Mouse (Mus musculus) left cerebral cortex, adult 9 months (tissue): ENCODE measurements around the gene Lypd6b.

ENCODE experiments used
- DNase-seq, 2 experiments: peaks; one replicate each; pipeline ENCODE4 v3.0.0; 2022; ENCODE audit warnings: low spot score in 2 of 2

Lypd6b gene

DNA sequence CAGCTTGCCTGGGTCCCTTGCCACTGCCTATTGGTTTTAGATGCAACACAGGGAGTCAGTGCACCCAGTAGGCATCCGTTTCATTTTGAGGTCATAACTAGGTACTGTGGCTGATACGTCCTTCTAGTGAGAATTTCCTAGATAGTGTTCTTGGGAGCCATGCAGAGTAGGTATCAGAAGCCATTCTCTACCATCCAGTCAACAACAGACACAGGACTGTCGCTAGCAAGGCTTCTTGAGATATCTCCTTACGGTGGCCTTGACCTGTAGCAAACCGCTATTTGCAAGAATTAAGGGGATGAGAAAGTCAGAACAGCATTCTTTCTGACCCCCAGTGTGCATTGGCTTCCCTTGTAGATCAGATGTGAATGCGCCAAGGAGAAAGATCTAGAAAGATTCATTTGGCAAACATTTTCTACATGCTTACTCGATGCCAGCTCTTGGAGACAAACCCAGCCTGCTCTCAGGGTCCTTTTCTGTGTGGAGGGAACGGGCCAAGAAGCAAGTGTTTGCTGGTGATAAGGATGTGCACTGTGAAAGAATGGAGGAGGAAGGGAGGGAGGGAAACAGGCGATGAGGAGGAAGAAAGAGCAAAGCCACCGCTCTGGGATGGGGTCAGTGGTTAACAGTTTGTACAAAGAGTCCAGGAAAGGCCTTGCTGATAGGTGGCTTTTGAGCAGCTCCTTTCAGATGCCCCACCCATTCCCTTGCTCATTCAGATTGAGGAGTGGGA lies 82.5 kb downstream of the Lypd6b start:
- no peak for DNase-seq

DNA sequence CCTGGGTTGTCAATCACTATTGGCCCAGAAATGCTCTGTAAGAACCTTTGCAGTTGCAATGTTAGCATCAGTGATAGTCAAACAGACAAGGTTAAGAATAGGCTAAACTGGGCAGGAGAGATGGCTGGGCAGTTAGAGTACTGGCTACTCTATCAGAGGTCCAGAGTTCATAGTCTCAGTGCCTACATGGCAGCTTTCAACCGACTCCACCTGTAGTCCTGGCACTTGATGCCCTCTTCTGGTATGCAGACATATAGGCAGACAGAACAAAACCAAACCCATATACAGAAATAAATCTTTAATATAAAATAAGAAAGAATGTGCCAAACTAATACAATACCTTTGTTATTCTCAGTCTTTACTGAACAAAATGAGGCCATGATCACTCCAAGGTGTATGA lies 83.5 kb downstream of the Lypd6b start:
- no peak for DNase-seq

- no peak for DNase-seq
These were observed 93.0 kb downstream of the Lypd6b start for GRCm38 (mm10) chr2:49880507-49880906.

GRCm38 (mm10) chr2:49881002-49881401 lies 93.5 kb downstream of the Lypd6b start:
- no peak for DNase-seq

DNA sequence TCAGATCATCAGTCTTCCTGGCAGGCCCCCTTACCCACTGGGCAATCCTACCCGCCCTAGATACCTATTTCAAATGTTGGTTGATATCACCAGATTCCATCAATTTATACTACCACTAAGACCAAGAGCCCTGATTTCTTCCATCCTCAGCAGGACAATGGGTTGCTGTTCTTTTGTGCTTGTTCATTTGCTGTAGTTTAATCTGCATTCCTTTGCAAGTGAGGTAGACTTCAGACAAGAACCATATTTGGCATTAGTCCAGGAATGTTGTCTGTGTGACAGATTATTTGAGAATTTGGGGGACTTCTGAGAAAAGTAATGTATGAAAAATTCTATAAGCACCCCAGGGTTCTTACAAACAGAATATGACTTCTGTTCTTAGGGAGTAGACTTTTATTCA lies 95.0 kb downstream of the Lypd6b start:
- DNase-seq = no peak

GRCm38 (mm10) chr2:49883990-49884389 lies 96.5 kb downstream of the Lypd6b start:
- DNase-seq = no peak

DNA sequence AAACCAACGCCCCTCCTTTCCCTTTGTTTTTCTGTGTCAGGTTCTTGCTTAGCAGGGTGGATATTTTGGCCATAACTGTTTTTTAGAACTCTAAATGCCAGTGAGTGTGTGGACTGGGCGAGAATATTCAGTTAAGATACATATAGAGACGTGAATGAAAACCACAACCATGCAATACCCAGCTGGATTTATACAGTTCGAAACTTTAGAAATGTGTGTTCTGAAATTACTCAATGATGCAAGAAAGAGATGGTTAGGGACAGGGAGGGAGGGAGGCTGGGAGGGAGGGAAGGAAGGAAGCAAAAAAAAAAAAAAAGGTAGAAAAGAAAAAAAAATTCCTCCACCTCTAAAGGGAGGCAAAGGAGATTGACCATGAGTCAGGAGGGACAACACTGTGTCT lies 98.7 kb downstream of the Lypd6b start:
- no peak for DNase-seq

DNA sequence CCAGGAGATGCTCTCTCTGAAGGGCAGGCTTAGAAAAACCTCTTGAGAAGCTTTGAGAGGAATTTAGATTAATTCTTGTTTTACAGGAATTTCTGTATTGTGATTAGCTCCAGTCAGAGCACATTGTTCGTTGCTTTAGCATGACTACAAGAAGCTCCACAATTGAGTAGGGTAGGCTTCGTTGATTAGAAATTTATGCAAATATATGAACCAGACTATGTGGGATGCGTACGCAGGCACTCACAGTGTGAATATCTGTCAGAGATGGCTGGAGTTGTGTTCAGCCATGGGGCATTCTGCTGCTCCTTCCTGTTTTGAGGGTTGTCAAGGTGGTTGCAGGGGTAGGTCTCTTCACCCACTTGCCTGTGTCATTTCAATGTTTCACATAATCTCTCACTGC lies 100.9 kb downstream of the Lypd6b start:
- no peak for DNase-seq

DNA sequence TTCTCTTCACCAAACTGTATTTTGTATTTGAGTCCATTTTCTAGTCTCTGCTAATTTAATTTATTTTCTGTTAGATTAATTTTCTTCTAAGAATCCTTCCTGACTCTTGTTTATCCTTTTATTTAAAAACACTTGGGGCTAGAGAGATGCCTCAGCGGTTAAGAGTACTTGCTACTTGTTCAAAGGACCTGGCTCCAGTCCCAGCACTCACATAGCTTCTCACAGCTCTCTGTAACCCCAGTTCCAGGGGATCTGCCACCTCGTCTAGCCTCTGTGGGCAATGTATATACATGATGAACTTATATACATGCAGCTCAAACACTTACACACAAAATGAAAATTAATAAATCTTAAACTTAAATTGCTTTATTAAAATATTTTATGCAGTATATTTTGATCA lies 103.2 kb downstream of the Lypd6b start:
- no peak for DNase-seq

GRCm38 (mm10) chr2:49909838-49910407 lies 122.4 kb downstream of the Lypd6b start:
- DNase-seq = no peak

- no peak for DNase-seq
These were observed 124.0 kb downstream of the Lypd6b start for GRCm38 (mm10) chr2:49911296-49912034.

DNA sequence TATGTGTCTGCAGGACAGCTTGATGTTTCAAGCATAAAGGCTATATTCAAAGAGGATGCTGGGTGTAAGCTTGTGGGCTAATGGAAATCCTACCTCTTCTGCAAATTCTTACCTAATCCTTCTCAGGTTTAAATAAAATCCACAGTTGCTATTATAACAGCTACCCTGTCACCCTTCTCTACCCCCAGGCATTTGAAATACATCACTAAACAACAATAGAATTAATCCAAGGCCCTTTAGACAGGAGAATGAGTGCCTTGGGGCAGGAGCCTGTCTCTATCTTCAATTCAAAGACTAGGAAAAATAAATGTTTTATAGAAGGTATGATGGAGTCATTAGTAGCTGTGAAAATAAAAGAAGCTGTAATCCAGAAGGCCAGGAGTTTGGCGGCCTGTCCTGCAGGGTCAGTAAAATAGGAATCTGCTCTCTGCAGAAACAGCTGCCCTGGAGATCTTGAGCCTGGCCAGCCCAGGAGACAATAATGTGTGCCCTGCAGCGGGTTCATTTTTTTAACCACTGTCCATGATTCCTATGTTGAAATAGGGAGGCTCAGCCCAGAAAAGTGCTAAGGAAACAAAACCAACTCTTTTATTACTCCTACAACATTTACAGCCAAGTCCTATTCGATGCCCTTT lies 124.9 kb downstream of the Lypd6b start:
- DNase-seq = no peak

GRCm38 (mm10) chr2:49917489-49917888 lies 130.0 kb downstream of the Lypd6b start:
- DNase-seq = no peak

- no peak for DNase-seq
These were observed 130.6 kb downstream of the Lypd6b start for GRCm38 (mm10) chr2:49918132-49918531.

- DNase-seq = no peak
These were observed 131.2 kb downstream of the Lypd6b start for GRCm38 (mm10) chr2:49918692-49919091.

- no peak for DNase-seq
These were observed 134.5 kb downstream of the Lypd6b start for GRCm38 (mm10) chr2:49921948-49922347.

- DNase-seq = no peak
These were observed 135.3 kb downstream of the Lypd6b start for GRCm38 (mm10) chr2:49922810-49923209.

DNA sequence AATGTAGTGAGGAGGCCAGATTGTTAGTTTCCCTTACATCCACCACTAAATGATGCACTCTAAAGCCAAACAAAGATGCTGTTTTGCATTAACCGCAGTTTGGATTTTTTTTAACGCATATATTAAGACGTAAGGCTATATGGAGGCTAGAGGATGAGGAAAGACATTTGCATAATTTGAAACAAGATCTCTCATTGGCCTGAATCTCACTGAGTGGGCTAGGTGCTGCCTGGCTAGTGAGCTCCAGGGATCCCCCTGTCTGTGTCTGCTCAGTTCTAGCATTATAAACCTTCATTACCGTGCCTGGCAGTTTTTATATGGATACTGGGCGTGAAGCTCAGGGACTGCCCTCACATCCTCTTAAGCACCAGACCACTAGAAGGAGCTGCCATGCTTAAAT lies 138.7 kb downstream of the Lypd6b start:
- no peak for DNase-seq

- no peak for DNase-seq
These were observed 139.9 kb downstream of the Lypd6b start for GRCm38 (mm10) chr2:49927362-49927761.

GRCm38 (mm10) chr2:49929931-49930330 lies 142.4 kb downstream of the Lypd6b start:
- no peak for DNase-seq

GRCm38 (mm10) chr2:49937621-49938020 lies 150.1 kb downstream of the Lypd6b start:
- DNase-seq = no peak

GRCm38 (mm10) chr2:49938246-49938645 lies 150.8 kb downstream of the Lypd6b start:
- DNase-seq = no peak

GRCm38 (mm10) chr2:49940372-49940771 lies 152.9 kb downstream of the Lypd6b start:
- DNase-seq = no peak
